Mouse (Mus musculus) retina, adult 2 months (tissue): ENCODE measurements around the gene Prrc2a.
"Not testable (repeated sequence)": the region's sequence is repeated elsewhere in the genome, so short reads cannot be mapped to it uniquely, and the experiment has no call there.

Source experiments
- DNase-seq: peaks from one replicate; pipeline ENCODE4 v3.0.0-alpha.2; 2012; ENCODE audit warnings: low read depth, low spot score

Gene Prrc2a

DNA sequence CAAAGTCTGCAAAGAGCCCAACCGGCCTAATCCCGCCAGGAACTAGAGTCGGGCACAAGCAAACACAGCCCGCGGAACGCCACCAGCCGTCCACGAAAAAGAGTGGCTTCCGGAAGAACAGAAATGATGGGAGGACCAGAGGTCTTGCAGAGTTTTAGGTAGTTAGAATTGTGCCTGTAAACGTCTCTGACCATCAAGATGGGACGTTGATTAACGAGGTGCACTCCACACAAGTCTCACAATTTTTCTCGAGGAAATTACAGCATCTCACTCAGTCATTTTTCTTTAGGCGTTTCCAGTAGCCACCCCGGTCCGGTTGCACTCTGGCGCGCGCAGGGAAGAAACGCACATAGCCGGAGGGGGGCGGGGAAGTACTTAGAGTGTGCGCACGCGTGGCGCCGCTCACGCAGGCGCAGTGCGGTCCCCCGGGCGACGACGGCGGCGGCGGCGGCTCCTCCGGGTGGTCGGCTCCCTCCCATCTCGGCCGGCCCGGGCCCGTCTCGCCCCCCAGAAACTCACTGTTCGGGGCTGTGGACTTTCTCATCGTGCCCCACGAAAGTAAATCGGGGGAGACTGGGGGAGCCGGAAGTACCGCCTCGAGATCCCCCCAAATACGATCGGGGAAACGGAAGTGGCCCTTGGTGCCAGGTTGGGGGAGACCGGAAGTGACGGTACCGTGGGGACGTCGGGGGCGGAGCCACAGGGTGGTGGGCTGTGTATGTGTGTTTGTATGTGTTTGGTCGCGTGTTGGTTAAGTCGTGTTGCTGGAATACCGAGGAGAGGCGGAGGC, 29.7 kb downstream of the Prrc2a start, which contains the start of gene Bag6:
Gene Bag6, plus strand, starts transcription at position 378 of the 790 bp plus-strand sequence.
- peak; percentile 94 for DNase-seq

- DNase-seq: no peak
These were observed 31.2 kb downstream of the Prrc2a start for GRCm38 (mm10) chr17:35133517-35133916.

- DNase-seq: no peak
These were observed 32.5 kb downstream of the Prrc2a start for GRCm38 (mm10) chr17:35132174-35132560.

- no peak for DNase-seq
These were observed 33.1 kb downstream of the Prrc2a start, which contains the start of gene Apom for GRCm38 (mm10) chr17:35131500-35132173. TSS of gene Apom (minus strand) at chr17:35132050.

GRCm38 (mm10) chr17:35131038-35131437, 33.7 kb downstream of the Prrc2a start:
- DNase-seq: no peak

GRCm38 (mm10) chr17:35128996-35129395, 35.7 kb downstream of the Prrc2a start:
- no peak for DNase-seq

- DNase-seq: no peak
These were observed 37.7 kb downstream of the Prrc2a start for GRCm38 (mm10) chr17:35127017-35127416.

DNA sequence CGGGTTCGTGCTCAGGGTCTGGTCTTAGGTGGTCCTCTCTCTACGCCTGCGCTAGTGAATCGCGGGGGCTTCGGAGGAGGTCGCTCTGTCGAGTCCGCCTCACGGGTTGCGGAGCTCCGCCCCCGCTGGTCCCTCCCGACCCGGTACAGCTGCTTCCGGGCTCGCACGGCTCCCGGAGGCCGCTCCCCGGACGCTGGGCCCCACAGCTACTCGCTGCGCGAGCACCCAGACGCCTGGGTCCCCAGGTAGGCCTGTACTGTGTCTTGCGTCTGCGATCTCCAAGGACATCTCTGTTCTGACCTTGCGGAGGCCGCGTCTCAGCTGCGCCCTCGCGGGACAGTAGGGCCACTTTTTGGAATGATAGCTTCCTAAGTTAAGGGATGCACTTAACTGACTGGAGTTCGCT, 38.5 kb downstream of the Prrc2a start, which contains the start of gene D17H6S53E:
Gene D17H6S53E, plus strand, starts transcription at position 168 of the 406 bp plus-strand sequence.
- DNase-seq: peak; percentile 26

- DNase-seq: no peak
These were observed 39.1 kb downstream of the Prrc2a start for GRCm38 (mm10) chr17:35125578-35125977.

DNA sequence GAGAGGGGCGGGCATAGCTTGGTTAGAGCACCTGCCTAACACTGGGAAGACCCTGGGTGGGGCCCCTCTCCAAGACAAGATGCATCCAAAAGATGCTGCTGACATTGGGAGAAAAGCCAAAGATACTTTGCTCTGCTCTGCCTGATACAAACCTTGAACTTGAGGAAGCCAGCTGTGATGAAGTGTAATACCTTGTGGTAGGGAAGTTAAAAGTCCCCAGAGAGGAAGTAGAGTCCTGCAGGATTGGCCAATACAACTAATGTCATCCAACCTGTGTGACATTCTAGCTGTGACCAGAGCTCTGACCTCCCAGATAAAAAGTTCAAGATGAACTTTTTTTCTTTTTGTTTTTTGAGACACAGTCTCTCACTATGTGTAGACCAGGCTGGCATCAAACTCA, 39.6 kb downstream of the Prrc2a start:
- DNase-seq: no peak

DNA sequence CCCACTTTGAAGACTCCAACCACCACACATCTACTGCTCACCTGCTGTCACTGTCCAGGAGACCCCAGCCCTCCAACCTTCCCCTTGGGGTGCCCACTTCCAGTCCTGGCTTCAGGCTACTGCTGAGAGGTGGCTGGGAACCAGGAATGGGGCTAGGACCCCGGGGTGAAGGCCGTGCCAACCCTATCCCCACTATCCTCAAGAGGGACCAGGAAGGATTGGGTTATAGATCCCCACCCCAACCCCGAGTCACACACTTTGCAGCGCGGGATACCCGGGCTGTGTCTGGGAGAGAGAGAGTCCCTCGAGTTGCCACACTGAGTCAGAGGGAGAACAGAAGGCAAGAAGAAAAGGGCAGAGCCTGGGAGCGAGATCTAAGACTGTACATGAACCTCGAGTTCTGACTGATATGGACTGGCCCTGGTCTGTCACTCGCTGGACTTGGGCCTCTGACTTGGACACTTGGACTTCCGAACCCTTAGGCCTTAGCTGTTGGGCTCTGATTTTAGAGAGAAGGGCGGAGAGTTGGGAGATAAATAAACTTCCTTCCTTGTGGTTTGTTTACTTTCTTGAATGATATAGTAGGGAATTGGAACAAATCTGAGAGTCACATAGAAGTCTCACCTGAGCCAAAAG, 40.3 kb downstream of the Prrc2a start:
- DNase-seq: not testable (repeated sequence)

DNA sequence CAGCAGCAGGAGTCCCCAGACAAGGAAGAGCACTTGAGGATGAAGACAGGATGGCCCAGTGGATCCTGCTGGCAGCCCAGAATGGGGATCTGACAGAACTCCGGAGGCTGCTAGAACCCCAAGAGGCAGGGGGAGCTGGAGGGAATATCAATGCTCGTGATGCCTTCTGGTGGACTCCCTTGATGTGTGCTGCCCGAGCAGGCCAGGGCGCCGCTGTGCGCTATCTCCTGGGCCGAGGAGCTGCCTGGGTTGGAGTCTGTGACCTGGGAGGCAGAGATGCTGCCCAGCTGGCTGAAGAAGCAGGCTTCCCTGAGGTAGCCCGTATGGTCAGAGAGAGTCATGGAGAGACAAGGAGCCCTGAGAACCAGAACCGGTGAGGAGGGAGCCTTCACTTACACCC, 41.4 kb downstream of the Prrc2a start:
- not testable (repeated sequence) for DNase-seq

- DNase-seq: peak; percentile 33
These were observed 42.8 kb downstream of the Prrc2a start, which contains the start of gene Csnk2b for GRCm38 (mm10) chr17:35121871-35122303. TSS of gene Csnk2b (minus strand) at chr17:35122053.

DNA sequence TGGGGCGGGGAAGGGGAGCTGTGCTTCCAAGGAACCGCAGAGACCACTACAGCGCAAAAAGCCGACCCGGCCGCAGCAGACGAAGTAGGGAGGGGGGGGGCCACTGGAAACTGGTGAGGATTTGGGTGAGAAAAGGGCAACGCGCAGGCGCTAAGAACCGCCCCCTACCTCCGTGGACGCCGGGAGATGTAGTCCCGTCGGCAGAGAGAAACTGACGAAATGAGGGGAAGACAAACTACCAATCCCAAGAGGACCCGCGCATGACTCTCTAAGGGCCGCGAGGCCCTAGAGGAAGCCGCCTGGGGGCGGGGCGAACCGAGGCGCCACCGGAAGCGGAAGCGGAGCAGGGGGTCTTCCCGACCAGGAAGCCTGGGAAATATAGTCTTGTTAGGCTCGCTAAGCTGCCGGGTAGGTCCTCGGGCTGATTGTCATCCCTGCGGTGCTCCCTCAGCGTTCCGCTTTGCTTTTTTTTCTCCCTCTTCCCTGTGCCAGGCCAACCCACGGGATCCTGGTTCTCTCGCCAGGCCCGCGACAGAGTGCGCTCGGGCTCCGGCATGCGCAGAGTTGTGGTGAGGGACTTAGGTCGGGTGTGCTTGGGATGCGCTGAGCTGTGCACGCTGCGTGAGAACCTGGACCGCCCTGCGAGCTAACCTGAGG, 43.4 kb downstream of the Prrc2a start, which contains the start of gene Gpank1:
Gene Gpank1, plus strand, starts transcription at position 313 of the 657 bp plus-strand sequence.
- DNase-seq: peak; percentile 95

DNA sequence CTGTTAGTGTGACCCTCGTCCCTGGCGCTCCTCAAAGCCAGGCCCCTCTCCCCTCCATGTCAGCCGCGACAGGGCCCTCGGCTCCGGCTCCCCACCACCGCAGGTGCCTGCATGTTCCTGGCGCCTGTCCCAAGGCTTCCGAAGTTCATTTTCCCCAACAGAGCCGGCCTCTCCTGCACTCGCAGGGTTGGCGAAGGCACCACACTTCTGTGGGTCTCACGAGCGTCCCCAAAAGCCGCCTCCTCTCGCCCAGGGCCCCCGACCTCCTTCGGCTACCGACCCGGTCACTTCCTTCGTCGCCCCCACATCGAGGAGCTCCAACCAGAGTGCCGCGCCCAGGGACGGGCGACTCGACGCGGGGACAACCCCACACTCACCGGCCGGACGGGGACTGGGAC, 44.0 kb downstream of the Prrc2a start:
- DNase-seq: no peak

- no peak for DNase-seq
These were observed 49.4 kb downstream of the Prrc2a start, which contains the start of gene Ly6g5b for GRCm38 (mm10) chr17:35115046-35116019. TSS of gene Ly6g5b (minus strand) at chr17:35115428.

- DNase-seq: no peak
These were observed 52.9 kb downstream of the Prrc2a start for GRCm38 (mm10) chr17:35111774-35112173.

DNA sequence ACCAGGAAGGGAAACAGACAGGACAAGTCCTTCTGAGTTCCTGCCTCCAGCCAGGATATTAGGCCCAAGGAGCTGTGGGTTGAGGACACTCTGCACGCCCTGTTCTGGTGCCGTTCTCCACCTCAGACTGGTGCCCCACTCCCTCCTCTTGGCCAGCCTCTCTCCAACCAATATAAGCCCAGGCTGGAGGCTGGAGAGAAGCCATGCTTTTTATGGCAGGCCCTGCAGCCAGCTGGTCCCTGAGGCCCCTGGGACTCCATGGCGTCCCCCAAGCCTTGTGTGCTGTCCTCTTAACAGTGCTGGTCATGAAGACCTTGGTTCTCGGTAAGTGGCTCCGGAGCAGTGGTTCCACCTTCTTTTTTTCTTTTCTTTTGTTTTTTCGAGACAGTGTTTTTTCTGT, 56.6 kb downstream of the Prrc2a start, which contains the start of gene Ly6g5c:
Gene Ly6g5c, plus strand, starts transcription at position 183 of the 400 bp plus-strand sequence.
- no peak for DNase-seq

DNA sequence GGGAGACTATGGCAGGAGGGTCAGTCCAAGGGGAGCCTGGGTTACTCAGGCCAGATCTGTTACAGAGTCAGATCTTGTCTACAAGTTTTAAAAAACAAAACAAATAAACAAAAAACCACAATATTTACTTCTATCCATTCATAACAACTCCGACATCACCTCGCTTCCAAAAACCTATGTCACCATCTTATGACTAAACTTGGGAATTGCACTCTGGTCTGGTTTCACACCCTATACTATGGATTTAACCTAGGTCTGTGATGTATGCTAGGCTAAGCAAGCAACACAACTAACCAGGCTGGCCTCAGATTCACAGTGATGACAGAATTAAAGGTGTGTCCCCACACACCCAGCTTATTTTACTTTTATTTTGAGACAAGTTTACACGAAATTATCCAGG, 58.2 kb downstream of the Prrc2a start:
- DNase-seq: no peak

GRCm38 (mm10) chr17:35105740-35106389, 58.8 kb downstream of the Prrc2a start:
- no peak for DNase-seq
